33 mouse cellular contexts compared by ENCODE assay signal in genomic region chr3:107898691-107899090, GRCm38 (mm10). TPM values are rescaled to one million over a fixed set of nuclear protein-coding genes. Genes with fewer than 3 reads are reported as not detected.
A peak's percentile ranks its signal among the peaks of the same experiment; 100 is the strongest.
DNase-seq lines count a peak whose midpoint lies in the region; ATAC-seq and TF ChIP-seq lines count a peak whose summit lies in the region.
"Had no signal": no experiment of that assay in that cellular context is flagged by ENCODE, and none has a peak within 500 bp of the region (broad histone marks: within the 10 kb centered on the region; RNA-seq: fewer than 3 reads in every experiment).

No protein-coding gene starts in this region.

- ATAC-seq in kidney, postnatal 0 days (replicated peaks; ENCODE audit: low FRiP score, low read depth): no peak
- ATAC-seq: CD4-positive, CD25-positive, alpha-beta regulatory T cell, adult 4 months; forebrain, embryonic 13.5 days; forebrain, embryonic 16.5 days had no signal

- peaks cover 24% of the 10 kb centered on the region; the same call in 1 of the 2 replicates for H3K4me1 ChIP-seq in kidney, adult 2 months (ENCODE audit: control insufficient read depth, insufficient read depth, low read length)
- H3K4me1 ChIP-seq in kidney, postnatal 0 days (replicated peaks; ENCODE audit: insufficient read depth, low read length): 0 out of 2 replicates have a peak, but pooled peaks cover 3% of the 10 kb centered on the region

- no peak overlapping the region for H3K9ac ChIP-seq in kidney, postnatal 0 days (ENCODE audit: low read depth, low read length)
- H3K9ac ChIP-seq: embryonic facial prominence, embryonic 13.5 days; forebrain, embryonic 13.5 days; heart, embryonic 13.5 days; hindbrain, embryonic 14.5 days had no signal

- H3K4me2 ChIP-seq in kidney, postnatal 0 days (ENCODE audit: low read length): no peak overlapping the region
- H3K4me2 ChIP-seq: embryonic facial prominence, embryonic 13.5 days; forebrain, embryonic 13.5 days; heart, embryonic 13.5 days; hindbrain, embryonic 14.5 days had no signal

- TF ChIP-seq POLR2A in kidney, adult 2 months (IDR thresholded peaks at IDR 0.05; ENCODE audit: low read depth, low read length): no peak

- WGBS in kidney, adult 2 months: 42% methylated on average over 13 of the region's 13 CpGs
- 77% methylated on average over 13 of the region's 13 CpGs for WGBS in kidney, postnatal 0 days

- H3K9me3 ChIP-seq in kidney, postnatal 0 days (replicated peaks; ENCODE audit: low read length): no peaks in the 10 kb centered on the region
- H3K9me3 ChIP-seq: embryonic facial prominence, embryonic 10.5 days; embryonic facial prominence, embryonic 13.5 days; forebrain, embryonic 10.5 days; forebrain, embryonic 13.5 days; heart, embryonic 10.5 days; heart, embryonic 13.5 days had no signal

- H3K27me3 ChIP-seq in kidney, adult 2 months (replicated peaks; ENCODE audit: control insufficient read depth, insufficient read depth, low read length): no peaks in the 10 kb centered on the region
- no peaks in the 10 kb centered on the region for H3K27me3 ChIP-seq in kidney, postnatal 0 days (ENCODE audit: insufficient read depth, low read length)
- H3K27me3 ChIP-seq: embryonic facial prominence, embryonic 13.5 days; forebrain, embryonic 13.5 days; heart, embryonic 13.5 days had no signal

- no peak for TF ChIP-seq CTCF in kidney, adult 2 months (conservative IDR thresholded peaks at IDR 0.05; ENCODE audit: insufficient read depth, insufficient read length, low read depth, low read length)
- no peak for TF ChIP-seq CTCF in kidney, postnatal 0 days (IDR thresholded peaks at IDR 0.05; ENCODE audit: low read depth)

- no peaks in the 10 kb centered on the region for H3K36me3 ChIP-seq in kidney, adult 2 months (ENCODE audit: control insufficient read depth, insufficient read depth, low read length)
- 0 out of 2 replicates have a peak, but pooled peaks cover 4% of the 10 kb centered on the region for H3K36me3 ChIP-seq in kidney, postnatal 0 days (ENCODE audit: insufficient read depth, low read length)

- H3K27ac ChIP-seq in kidney, adult 2 months (ENCODE audit: insufficient read depth, low read depth, low read length): peak overlapping the region; percentile 47
- peak overlapping the region; percentile 1; the same call in 1 of the 2 replicates for H3K27ac ChIP-seq in kidney, postnatal 0 days
- H3K27ac ChIP-seq: embryonic facial prominence, embryonic 10.5 days; embryonic facial prominence, embryonic 13.5 days; forebrain, embryonic 10.5 days; forebrain, embryonic 13.5 days; heart, adult 2 months; heart, embryonic 10.5 days; heart, embryonic 13.5 days; hindbrain, embryonic 14.5 days had no signal

- no peak overlapping the region for H3K4me3 ChIP-seq in kidney, adult 2 months (ENCODE audit: insufficient read depth, low read depth, low read length)
- H3K4me3 ChIP-seq in kidney, postnatal 0 days (replicated peaks; ENCODE audit: low read depth, low read length): no peak overlapping the region
- H3K4me3 ChIP-seq: embryonic facial prominence, embryonic 10.5 days; embryonic facial prominence, embryonic 13.5 days; erythroblast, embryonic 14.5 days; forebrain, embryonic 10.5 days; forebrain, embryonic 13.5 days; heart, adult 2 months; heart, embryonic 10.5 days; heart, embryonic 13.5 days had no signal

- peak; percentile 84 for DNase-seq in kidney, adult 2 months
- DNase-seq in kidney, adult 8-10 months: peak; percentile 61 to 65
- no peak for DNase-seq in kidney, postnatal 0 days (ENCODE audit: low spot score)
- DNase-seq in kidney, postnatal 25 days: peak; percentile 62 to 77
- no peak for DNase-seq in layer of hippocampus, adult 11-12 months (ENCODE audit: low spot score)
- no peak for DNase-seq in neural tube, embryonic 10.5 days (ENCODE audit: extremely low spot score, low spot score)
- no peak for DNase-seq in thymus, postnatal 0 days (ENCODE audit: low spot score)
- DNase-seq: adrenal gland, adult 8-10 months; adrenal gland, postnatal 25 days; cerebellum, adult 11-12 months; cerebellum, adult 8-10 months; cerebellum, postnatal 10 days; cerebellum, postnatal 36 days; embryo, embryonic 11 days; gastrocnemius, postnatal 10 days; gastrocnemius, postnatal 36 days; heart, adult 2 months; heart, postnatal 14 days; heart, postnatal 4 days had no signal

RNA-seq across cellular contexts. Expression of gene Gstm5, which starts 3.1 kb away (rescaled TPM):
- 172 and 198 TPM in 2 replicates for polyA plus RNA-seq in kidney, adult 2 months (2012; rRNA removed)
- polyA plus RNA-seq in kidney, postnatal 0 days (2015; fragmentation: Nextera tagmentation; extraction: Ambion mirVana): 246 and 258 TPM in 2 replicates
- 14.4 and 14.9 TPM in 2 replicates for polyA plus RNA-seq in thymus, postnatal 0 days (2015; fragmentation: Nextera tagmentation; extraction: Ambion mirVana)

RNA-seq across cellular contexts. Expression of gene Eps8l3, which starts 21.7 kb away (rescaled TPM):
- 0.72 TPM in 2 replicates for polyA plus RNA-seq in kidney, adult 2 months (2012; rRNA removed)
- polyA plus RNA-seq in kidney, postnatal 0 days (2015; fragmentation: Nextera tagmentation; extraction: Ambion mirVana): 0.13 TPM in 1 of 2 replicates, not detected in the other
- 0.12 and 0.13 TPM in 2 replicates for polyA plus RNA-seq in thymus, postnatal 0 days (2015; fragmentation: Nextera tagmentation; extraction: Ambion mirVana)
- polyA plus RNA-seq: brain, embryonic 14.5 days; C2C12; CD4-positive, CD25-positive, alpha-beta regulatory T cell, adult 4 months; cortical plate, adult 2 months; embryonic facial prominence, embryonic 10.5 days; embryonic facial prominence, embryonic 13.5 days; erythroblast, embryonic 14.5 days; forebrain, embryonic 10.5 days; forebrain, embryonic 13.5 days; forebrain, embryonic 16.5 days; heart, adult 2 months; heart, embryonic 10.5 days; heart, embryonic 13.5 days; hindbrain, embryonic 11.5 days; hindbrain, embryonic 14.5 days had no signal

RNA-seq across cellular contexts. Expression of gene Gstm7, which starts 32.9 kb away (rescaled TPM):
- 24.5 and 28.1 TPM in 2 replicates for polyA plus RNA-seq in kidney, adult 2 months (2012; rRNA removed)
- 17.7 and 18.3 TPM in 2 replicates for polyA plus RNA-seq in kidney, postnatal 0 days (2015; fragmentation: Nextera tagmentation; extraction: Ambion mirVana)
- polyA plus RNA-seq in thymus, postnatal 0 days (2015; fragmentation: Nextera tagmentation; extraction: Ambion mirVana): 1.5 and 2.1 TPM in 2 replicates
- polyA plus RNA-seq: erythroblast, embryonic 14.5 days had no signal

RNA-seq across cellular contexts. Expression of gene Gstm6, which starts 44.9 kb away (rescaled TPM):
- polyA plus RNA-seq in kidney, adult 2 months (2012; rRNA removed): 2.5 and 4.3 TPM in 2 replicates
- polyA plus RNA-seq in kidney, postnatal 0 days (2015; fragmentation: Nextera tagmentation; extraction: Ambion mirVana): 8.5 and 8.8 TPM in 2 replicates
- 2.5 and 3.1 TPM in 2 replicates for polyA plus RNA-seq in thymus, postnatal 0 days (2015; fragmentation: Nextera tagmentation; extraction: Ambion mirVana)
- polyA plus RNA-seq: C2C12; CD4-positive, CD25-positive, alpha-beta regulatory T cell, adult 4 months; erythroblast, embryonic 14.5 days had no signal

Comparison
In these comparisons a context has a peak if more than half of its experiments do, and no peak if none do; other contexts are left out.
1. DNase-seq: peak in kidney, adult 2 months (single experiment), kidney, adult 8-10 months (2 of 2) and kidney, postnatal 25 days (2 of 2); none in kidney, postnatal 0 days (single experiment), layer of hippocampus, adult 11-12 months (single experiment), neural tube, embryonic 10.5 days (single experiment) and thymus, postnatal 0 days (single experiment).
2. RNA of gene Gstm5, which starts 3.1 kb away (polyA plus RNA-seq): 246 to 258 TPM in kidney, postnatal 0 days and 172 to 198 TPM in kidney, adult 2 months; 14.4 to 14.9 TPM in thymus, postnatal 0 days; every median in the first group is over 10 times any median in the second.